Mouse (Mus musculus): ENCODE results near the gene Ache. TPM values are rescaled to one million over a fixed set of nuclear protein-coding genes. Genes with fewer than 3 reads are reported as not detected.
A peak's percentile ranks its signal among the peaks of the same experiment; 100 is the strongest.

The Ache gene
- polyA plus RNA-seq, 1 experiment from 2014 or later: 11.2 TPM

GRCm38 (mm10) chr5:137301253-137301652, 13.9 kb downstream of the Ache start:
- 60% methylated on average over 21 of the region's 21 CpGs for WGBS
- ATAC-seq (replicated peaks): 0 out of 2 replicates have a peak, but pooled peaks have one; percentile 20

GRCm38 (mm10) chr5:137303609-137304008, 16.3 kb downstream of the Ache start:
- ATAC-seq (replicated peaks): no peak
- Histone ChIP-seq H3K36me3 (peaks cover 55% of the 10 kb centered on the region), H3K9ac (replicated peaks) (no peak overlapping the region; the same call in 1 of the 2 replicates), H3K4me1 (peaks cover 55% of the 10 kb centered on the region), H3K27me3 (no peaks in the 10 kb centered on the region), H3K4me2 (replicated peaks) (no peak overlapping the region), H3K27ac (replicated peaks) (no peak overlapping the region), H3K4me3 (no peak overlapping the region), H3K9me3 (no peaks in the 10 kb centered on the region)
- WGBS: 82% methylated on average over 4 of the region's 4 CpGs

More at GRCm38 (mm10) chr5:137301253-137301652, 13.9 kb downstream of the Ache start:
- no peak overlapping the region for H3K4me2 ChIP-seq (replicated peaks)
- no peak overlapping the region for H3K4me3 ChIP-seq
- no peak overlapping the region for H3K27ac ChIP-seq (replicated peaks)
- H3K27me3 ChIP-seq: no peaks in the 10 kb centered on the region
- H3K9ac ChIP-seq (replicated peaks): no peak overlapping the region
- H3K9me3 ChIP-seq: no peaks in the 10 kb centered on the region
- H3K4me1 ChIP-seq: peaks cover 42% of the 10 kb centered on the region
- H3K36me3 ChIP-seq: peaks cover 79% of the 10 kb centered on the region

- Histone ChIP-seq H3K9ac (replicated peaks) (no peak overlapping the region), H3K36me3 (peaks cover 52% of the 10 kb centered on the region), H3K4me3 (no peak overlapping the region)
These were observed 16.8 kb downstream of the Ache start for GRCm38 (mm10) chr5:137304165-137304564.

GRCm38 (mm10) chr5:137304816-137305215, 17.5 kb downstream of the Ache start:
- Histone ChIP-seq H3K27ac (replicated peaks) (peak overlapping the region; percentile 28; the same call in 1 of the 2 replicates), H3K36me3 (peaks cover 46% of the 10 kb centered on the region), H3K4me2 (replicated peaks) (peak overlapping the region; percentile 67), H3K9ac (replicated peaks) (peak overlapping the region; percentile 32), H3K27me3 (no peaks in the 10 kb centered on the region), H3K9me3 (no peaks in the 10 kb centered on the region), H3K4me1 (peaks cover 55% of the 10 kb centered on the region), H3K4me3 (peak overlapping the region; percentile 92)
- WGBS: 62% methylated on average over 4 of the region's 4 CpGs
- ATAC-seq (replicated peaks): no peak

More at GRCm38 (mm10) chr5:137304165-137304564, 16.8 kb downstream of the Ache start:
- Histone ChIP-seq H3K4me1 (peaks cover 55% of the 10 kb centered on the region), H3K27me3 (no peaks in the 10 kb centered on the region), H3K4me2 (replicated peaks) (peak overlapping the region; percentile 67), H3K9me3 (no peaks in the 10 kb centered on the region), H3K27ac (replicated peaks) (no peak overlapping the region)
- WGBS: 81% methylated on average over 3 of the region's 3 CpGs
- no peak for ATAC-seq (replicated peaks)

GRCm38 (mm10) chr5:137305822-137306221, 18.5 kb downstream of the Ache start:
- H3K27ac ChIP-seq (replicated peaks): no peak overlapping the region

GRCm38 (mm10) chr5:137306439-137307005, 19.2 kb downstream of the Ache start:
- Histone ChIP-seq H3K36me3 (peaks cover 29% of the 10 kb centered on the region), H3K27me3 (no peaks in the 10 kb centered on the region), H3K4me2 (replicated peaks) (peak overlapping the region; percentile 67), H3K27ac (replicated peaks) (peak overlapping the region; percentile 96), H3K4me3 (peak overlapping the region; percentile 92), H3K4me1 (peaks cover 51% of the 10 kb centered on the region), H3K9me3 (no peaks in the 10 kb centered on the region), H3K9ac (replicated peaks) (peak overlapping the region; percentile 97)
- WGBS: 15% methylated on average over 12 of the region's 12 CpGs
- ATAC-seq (replicated peaks): no peak

More at GRCm38 (mm10) chr5:137305822-137306221, 18.5 kb downstream of the Ache start:
- peak overlapping the region; percentile 97 for H3K9ac ChIP-seq (replicated peaks)
- peaks cover 55% of the 10 kb centered on the region for H3K4me1 ChIP-seq
- no peaks in the 10 kb centered on the region for H3K27me3 ChIP-seq
- no peaks in the 10 kb centered on the region for H3K9me3 ChIP-seq
- H3K4me2 ChIP-seq (replicated peaks): peak overlapping the region; percentile 67
- H3K36me3 ChIP-seq: peaks cover 36% of the 10 kb centered on the region
- WGBS: 73% methylated on average over 3 of the region's 3 CpGs
- ATAC-seq (replicated peaks): no peak
- peak overlapping the region; percentile 92 for H3K4me3 ChIP-seq

GRCm38 (mm10) chr5:137307071-137307912, 20.0 kb downstream of the Ache start, which contains the start of gene Srrt:
Gene Srrt (minus strand): TSS chr5:137307674.
- ATAC-seq (replicated peaks): peak; percentile 90

GRCm38 (mm10) chr5:137308356-137308755, 21.0 kb downstream of the Ache start:
- 95% methylated on average over 4 of the region's 4 CpGs for WGBS
- Histone ChIP-seq H3K9me3 (no peaks in the 10 kb centered on the region), H3K27me3 (no peaks in the 10 kb centered on the region), H3K27ac (replicated peaks) (peak overlapping the region; percentile 96), H3K4me3 (peak overlapping the region; percentile 92; the same call in 1 of the 2 replicates), H3K4me1 (peaks cover 46% of the 10 kb centered on the region), H3K36me3 (peaks cover 11% of the 10 kb centered on the region; the same call in 1 of the 2 replicates), H3K9ac (replicated peaks) (peak overlapping the region; percentile 97), H3K4me2 (replicated peaks) (peak overlapping the region; percentile 65)
- no peak for ATAC-seq (replicated peaks)

More at GRCm38 (mm10) chr5:137307071-137307912, 20.0 kb downstream of the Ache start, which contains the start of gene Srrt:
- peak within 1 kb of the TSS; percentile 96 for H3K27ac ChIP-seq (replicated peaks)
- under 1% methylated on average over 65 of the region's 72 CpGs for WGBS
- H3K4me2 ChIP-seq (replicated peaks): peak within 1 kb of the TSS; percentile 67
- no peaks in the 10 kb centered on the region for H3K9me3 ChIP-seq
- H3K4me1 ChIP-seq: peaks cover 46% of the 10 kb centered on the region
- peak within 1 kb of the TSS; percentile 92 for H3K4me3 ChIP-seq
- H3K9ac ChIP-seq (replicated peaks): peak within 1 kb of the TSS; percentile 97
- H3K36me3 ChIP-seq: peaks cover 22% of the 10 kb centered on the region
- no peaks in the 10 kb centered on the region for H3K27me3 ChIP-seq

GRCm38 (mm10) chr5:137313466-137314192, 26.3 kb downstream of the Ache start:
- Histone ChIP-seq H3K9me3 (no peaks in the 10 kb centered on the region), H3K4me2 (replicated peaks) (peak overlapping the region; percentile 62), H3K27me3 (no peaks in the 10 kb centered on the region), H3K4me1 (peaks cover 27% of the 10 kb centered on the region), H3K36me3 (peaks cover 7% of the 10 kb centered on the region; the same call in 1 of the 2 replicates), H3K4me3 (peak overlapping the region; percentile 38), H3K9ac (replicated peaks) (peak overlapping the region; percentile 53), H3K27ac (replicated peaks) (peak overlapping the region; percentile 62)
- 4% methylated on average over 22 of the region's 22 CpGs for whole genome bisulfite sequencing
- ATAC-seq (replicated peaks): peak; percentile 53; the same call in 1 of the 2 replicates

GRCm38 (mm10) chr5:137314193-137315083, 27.1 kb downstream of the Ache start, which contains the start of gene Trip6:
Gene Trip6 (minus strand): TSS chr5:137314404.
- Histone ChIP-seq H3K27me3 (no peaks in the 10 kb centered on the region), H3K9ac (replicated peaks) (peak within 1 kb of the TSS; percentile 53), H3K27ac (replicated peaks) (peak within 1 kb of the TSS; percentile 69), H3K4me2 (replicated peaks) (peak within 1 kb of the TSS; percentile 62), H3K9me3 (no peaks in the 10 kb centered on the region), H3K36me3 (peaks cover 6% of the 10 kb centered on the region), H3K4me1 (peaks cover 27% of the 10 kb centered on the region), H3K4me3 (peak within 1 kb of the TSS; percentile 38)
- 14% methylated on average over 29 of the region's 30 CpGs for WGBS
- ATAC-seq (replicated peaks): peak; percentile 88

Measured in forebrain, embryonic 15.5 days (tissue).